Mouse (Mus musculus): Measurements from ENCODE around the gene Ercc4. TPM values are rescaled to one million over a fixed set of nuclear protein-coding genes. Genes with fewer than 3 reads are reported as not detected.

Gene Ercc4
- total RNA-seq, 1 experiment from 2014 or later: 23.0 TPM

DNA sequence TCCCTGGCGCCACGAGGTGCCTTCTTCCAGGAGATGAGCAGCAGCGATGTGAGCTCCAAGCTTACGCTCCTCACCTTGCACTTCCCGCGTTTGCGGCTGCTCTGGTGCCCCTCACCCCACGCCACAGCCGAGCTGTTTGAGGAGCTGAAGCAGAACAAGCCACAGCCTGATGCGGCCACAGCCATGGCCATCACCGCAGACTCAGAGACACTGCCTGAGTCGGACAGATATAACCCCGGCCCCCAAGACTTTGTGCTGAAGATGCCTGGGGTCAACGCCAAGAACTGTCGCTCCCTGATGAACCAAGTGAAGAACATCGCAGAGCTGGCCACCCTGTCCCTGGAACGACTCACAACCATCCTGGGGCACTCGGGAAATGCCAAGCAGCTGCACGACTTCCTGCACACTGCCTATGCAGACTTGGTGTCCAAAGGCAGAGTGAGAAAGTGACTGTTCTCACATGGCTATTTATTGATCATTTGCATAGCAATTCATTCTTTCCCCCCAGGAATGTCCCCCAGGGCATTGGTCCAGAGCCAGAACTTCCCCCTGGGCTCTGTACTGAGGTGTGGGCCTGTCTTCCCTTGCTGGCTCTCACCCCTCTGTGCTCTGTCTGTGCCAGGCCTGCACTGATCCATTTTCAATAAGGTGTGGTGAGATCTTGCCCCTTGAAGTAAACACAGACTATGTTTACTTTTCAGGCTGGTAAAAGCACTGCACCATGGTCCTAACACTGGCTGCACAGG is 38.5 kb downstream of the Ercc4 start:
- DNase-seq: no peak

DNA sequence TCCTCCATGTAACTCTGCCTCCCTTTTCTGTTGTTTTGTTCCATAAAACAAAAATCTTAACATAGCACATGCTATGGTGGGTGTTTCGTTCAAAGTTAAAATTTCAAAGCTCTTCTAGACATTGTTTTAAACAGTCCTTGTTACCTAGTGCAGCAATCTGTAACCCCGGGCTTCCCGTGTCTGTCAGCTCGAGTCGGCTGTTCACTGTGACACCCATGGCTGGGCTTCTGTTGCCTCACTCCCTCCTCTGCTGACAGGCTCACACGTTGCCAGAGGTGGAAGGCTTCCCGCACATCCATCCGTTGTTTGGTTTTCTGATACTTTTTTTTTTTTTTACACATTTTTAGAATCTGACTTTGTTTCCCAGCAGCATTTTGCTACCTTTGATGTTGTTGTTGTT is 40.5 kb downstream of the Ercc4 start:
- DNase-seq: no peak

DNA sequence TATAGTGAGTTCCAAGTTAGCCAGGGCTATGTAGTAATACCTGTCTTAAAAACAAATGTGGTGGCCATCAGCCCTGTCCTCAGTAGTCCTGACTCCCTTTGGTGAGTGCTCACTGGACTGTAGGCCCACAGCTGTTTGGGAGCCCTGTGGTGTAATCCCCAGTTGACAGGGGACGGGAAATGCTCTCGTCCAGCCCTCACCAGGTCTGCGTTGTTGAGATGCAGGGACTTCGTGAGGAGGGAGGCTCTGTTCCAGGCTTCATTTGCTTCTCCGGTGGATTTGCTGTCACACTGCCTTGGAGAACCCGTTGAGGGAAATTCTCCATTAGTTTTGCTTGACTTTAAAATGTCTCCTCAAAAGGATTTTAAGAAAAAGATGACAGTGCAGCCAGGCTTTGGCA is 41.3 kb downstream of the Ercc4 start:
- DNase-seq: no peak

DNA sequence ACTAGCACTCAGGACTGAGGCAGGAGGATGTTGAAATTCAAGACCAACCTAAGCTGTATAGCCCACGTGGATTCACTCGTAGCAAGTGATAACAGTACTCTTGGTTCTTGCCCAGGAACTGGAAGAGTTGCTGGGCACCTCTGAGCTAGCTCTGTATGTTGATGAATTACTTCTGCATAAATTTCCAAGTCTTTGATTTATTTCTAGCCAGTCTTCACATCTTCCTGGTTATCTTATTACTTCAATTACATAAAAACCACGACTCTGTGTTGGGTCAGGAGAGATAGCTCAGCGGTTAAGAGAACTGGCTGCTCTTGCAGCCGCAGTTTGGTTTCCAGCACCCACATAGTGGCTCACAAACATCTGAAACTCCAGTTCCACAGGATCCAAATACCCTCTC is 43.0 kb downstream of the Ercc4 start:
- DNase-seq: no peak

DNA sequence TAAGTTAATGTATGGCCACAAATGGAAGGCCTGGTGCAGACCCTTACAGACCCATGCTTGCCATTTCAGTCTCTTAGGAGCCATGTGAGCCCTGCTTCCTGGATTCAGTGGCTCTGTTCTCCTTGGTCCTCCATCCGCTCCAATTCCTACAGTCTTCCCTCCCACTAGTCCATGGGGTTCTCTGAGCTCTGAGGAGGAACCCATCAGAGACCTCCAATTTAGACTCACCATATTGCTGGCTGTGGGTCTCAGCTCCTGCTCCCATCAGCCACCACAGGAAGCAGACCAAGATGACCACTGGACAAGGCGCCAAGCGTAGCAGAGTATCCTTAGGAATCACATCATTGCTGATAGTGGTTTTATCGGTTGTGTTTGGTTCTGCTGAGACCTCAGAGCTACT is 43.7 kb downstream of the Ercc4 start:
- DNase-seq: no peak

DNA sequence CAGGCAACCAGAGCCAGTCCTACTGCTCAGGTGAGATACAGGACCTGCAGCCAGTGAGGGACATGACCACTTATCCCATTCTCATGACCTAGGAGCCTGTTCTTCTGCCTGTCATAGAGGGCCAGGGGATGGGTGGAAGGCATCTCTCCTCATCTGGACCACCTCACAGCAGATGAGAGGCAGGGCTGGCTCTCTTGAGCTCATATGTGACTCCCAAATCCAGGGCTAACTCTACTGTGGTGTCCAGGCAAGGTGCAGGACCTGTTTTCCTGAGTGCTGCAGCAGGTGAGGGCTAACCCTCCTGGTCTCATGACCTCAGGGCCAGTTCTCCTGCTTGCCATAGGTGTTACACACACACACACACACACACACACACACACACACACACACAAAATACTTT is 44.9 kb downstream of the Ercc4 start:
- DNase-seq: no peak

DNA sequence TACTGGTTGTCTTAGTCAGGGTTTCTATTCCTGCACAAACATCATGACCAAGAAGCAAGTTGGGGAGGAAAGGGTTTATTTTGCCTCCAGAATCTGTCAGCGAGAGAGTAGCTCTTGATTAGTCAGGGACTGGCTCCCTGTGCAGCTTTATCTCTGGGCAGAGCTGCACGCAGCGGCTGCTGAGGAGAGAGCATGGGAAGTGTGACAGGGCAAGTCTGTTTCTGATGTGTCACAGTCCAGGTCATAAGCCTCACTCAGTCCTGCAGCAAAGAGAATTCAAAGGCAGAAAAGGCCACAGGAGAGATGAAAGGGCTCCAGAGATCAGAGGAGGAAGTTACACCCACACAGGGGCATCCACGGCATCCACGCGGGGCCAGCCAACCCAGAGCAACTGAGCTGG is 47.8 kb downstream of the Ercc4 start:
- DNase-seq: peak; percentile 8

DNA sequence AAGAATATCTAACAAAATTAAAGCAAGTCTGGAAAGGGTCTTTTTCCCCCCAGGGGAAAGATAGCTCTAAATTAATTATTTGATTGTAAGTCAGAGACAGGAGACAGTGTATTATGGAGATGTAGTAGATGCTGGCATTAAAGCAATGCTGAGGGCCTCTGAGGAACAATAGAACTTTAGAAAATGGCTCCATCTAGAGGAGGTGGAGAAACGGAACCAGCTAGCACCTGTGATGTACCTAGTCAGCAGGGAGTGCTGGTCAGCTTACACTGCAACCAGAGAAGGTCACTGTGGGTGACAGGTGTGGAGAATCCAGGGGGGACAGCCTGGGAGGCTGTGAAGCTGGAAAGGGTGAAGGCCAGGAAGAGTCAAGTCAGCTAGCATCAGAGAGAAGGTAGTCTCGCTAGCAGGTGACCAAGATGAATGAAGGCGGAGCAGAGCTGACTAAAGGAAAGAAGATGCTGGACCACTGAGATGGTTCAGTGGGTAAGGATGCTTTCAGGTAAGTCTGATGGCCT is 48.7 kb downstream of the Ercc4 start:
- no peak for DNase-seq

DNA sequence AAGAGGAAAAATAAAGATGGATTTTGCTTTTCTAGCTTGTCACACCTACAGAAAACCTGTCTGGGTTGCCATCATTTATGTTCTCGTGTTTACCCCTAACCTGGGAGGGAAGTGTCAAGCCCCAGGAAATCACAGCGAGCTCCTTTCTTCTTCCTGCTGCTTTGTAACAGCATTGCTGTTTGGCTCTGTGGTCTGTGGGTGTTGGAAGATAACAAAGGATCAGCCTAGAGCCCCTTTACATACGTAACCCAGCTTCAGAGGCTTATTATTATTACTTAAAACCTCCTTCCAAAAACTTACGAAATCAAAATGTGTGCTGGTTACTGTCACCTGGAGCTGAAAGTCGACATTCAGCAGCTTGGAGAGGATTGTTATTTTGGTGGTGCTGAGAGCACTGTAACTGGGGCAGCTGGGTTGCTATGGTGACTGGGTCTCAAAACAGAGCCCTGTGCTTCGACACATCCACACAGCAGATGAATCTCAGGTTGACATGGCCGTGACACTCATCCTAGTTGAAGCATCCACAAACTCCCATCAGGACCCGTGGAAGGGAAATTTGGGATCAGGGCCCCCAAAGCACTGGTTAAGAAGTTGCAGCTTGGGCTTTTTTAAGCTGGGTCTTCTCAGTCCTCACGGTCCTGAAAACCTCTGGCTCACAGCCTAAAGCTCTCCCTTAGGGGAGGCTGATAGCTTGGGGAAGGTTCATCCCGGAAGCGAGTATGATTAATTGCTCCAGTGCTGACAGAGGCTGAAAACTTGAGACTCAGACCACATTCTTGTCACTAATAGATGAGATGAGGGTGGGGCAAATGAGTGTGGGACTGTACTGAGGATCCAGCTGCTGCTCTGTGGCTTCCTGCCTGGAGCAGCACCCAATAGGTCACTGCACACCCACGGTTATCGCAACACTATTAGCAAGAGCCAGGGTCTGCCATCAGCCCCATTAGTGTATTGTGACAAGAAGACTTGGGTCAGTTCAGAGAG is 49.7 kb downstream of the Ercc4 start:
- no peak for DNase-seq

DNA sequence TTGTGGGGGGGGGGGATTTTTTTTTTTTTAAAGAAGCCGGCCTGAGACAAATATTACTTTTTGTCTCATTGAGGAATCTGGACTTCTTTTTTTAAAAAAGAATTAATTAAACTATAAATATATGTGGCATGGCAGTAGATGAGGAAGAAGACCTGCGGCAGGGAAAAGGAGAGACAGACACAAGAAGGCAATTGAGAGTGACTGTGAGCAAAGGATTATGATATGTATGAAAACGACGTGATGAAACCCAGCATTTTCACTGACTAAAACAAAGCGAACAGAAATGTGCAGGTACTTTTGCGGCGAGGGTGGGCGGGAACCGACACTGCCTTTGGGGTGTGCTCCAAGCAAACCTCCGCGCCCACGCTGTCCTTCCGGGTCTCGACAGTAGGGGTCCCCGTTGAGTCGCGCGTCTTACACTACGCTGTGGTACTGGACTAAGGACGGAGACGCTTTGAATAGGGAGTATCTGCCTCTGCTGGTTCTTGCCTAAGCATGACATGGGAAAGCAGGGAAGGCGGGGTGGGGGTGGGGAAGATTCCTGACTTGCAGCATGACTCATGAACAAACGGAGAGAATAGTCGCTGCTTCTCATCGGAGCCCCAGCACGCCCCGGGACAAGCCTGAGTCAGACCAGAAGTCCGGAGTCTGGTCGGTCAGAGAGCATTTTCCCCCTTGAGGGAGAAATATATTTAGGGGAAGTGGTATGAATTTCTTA is 50.6 kb downstream of the Ercc4 start:
- DNase-seq: peak; percentile 92

DNA sequence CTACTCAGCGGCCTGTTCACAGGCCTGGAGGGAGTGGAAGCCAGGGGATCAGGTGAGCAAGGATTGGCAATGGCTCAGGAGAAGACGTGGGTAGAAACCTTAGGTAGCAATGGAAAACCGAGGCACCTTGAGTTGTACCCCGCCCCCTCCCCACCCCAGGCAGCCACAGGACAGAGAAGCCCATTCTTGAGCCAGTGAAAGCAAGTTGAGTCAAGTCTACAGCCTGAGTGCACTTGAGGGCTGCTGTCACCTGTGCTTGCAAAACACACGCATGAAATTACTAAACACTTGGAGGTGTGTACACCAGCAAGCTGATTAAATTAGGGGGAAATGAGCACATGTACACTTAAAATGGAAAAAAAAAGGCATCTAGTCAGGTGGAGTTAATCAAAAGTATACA is 52.0 kb downstream of the Ercc4 start:
- DNase-seq: no peak

DNA sequence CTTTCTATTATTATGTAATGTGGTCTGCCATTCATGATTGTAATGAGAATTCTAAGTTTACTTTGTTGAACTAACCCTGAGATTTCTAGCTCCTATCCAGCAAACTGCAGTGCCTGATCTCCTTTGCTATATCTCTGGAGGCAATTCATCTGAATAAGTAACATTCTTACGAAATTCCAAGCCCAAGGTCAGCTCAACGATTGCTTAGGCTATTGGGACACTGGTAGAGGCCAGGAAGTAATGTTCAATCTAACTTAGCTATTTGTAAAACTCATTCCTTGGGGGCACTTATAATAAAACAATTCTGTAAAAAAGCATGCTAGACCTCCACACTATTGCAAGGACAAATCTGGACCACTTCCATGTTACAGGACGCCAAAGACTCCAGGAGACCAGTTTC is 58.2 kb downstream of the Ercc4 start:
- DNase-seq: no peak

DNA sequence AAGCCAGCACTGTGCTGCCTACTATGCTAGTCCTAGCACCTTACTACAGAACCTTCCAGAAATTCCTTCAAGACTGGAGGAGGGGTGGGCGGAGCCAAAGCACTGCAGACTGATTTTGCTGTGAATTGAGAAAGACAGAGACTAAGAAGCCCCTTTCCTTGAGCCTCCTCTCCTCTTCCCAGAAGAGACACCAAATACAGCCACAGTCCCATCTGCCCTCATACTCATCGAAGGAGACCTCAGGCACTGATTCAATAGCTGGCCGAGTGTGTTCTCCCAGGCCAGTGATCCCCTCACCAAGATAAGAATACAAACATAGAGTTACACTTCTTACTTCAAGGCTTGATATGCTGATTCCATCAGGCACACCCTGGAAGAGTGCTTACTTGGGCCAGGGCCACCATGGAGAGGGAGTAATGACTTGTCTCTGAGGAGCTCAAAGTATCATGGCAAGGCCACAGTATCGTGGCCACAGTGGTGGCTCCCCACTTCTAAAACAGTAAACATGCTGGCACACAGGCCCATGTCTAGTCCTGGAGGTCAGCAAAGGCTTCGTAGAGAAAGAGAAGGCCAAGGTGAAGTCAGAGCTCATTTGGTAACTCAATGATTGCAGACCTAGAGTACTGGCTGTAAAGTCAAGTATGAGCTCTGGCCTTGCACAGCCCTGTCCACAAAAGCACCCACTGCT is 63.7 kb downstream of the Ercc4 start:
- no peak for DNase-seq

DNA sequence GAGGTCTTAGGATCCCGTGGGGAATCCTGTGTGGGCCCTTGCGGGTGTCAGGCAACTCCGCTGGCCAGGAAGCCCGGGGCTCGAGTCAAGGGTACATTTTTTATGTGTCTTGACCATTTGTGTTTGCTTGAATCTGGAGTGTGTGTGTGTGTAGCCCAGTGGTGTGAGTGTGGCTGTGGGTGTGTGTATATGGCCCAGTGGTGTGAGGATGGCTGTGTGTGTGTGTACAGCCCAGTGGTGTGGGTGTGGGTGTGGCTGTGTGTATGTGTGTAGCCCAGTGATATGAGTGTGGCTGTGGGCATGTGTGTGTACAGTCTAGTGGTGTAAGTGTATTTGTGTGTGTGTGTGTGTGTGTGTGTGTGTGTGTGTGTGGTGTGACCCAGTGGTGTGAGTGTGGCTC is 73.0 kb downstream of the Ercc4 start:
- DNase-seq: no peak

DNA sequence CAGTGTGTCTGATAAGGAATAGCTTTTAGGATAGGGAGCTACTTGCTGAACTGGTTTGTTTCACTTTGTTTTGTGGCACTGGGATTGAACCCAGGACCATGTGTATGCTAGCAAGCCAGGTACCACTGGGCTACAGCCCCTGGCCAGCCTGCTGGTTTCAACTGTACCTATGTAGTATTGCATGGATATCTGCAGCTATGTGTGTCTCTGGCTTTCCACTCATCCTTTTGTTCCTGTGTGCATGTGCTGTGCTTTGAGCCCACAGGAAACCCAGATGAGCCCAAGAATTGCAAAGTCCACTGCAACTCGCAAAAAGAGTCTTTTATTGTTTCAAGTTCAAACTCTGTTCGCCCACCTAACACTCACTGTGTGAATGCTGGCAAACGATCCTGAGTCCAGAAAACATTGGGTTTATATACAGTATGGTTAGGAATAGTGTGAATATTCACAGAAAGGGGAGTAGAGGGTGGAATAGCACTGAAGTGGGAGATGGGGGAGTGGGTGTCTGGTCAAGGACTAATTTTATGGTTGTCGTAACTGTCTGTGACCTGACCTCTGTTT is 73.8 kb downstream of the Ercc4 start:
- DNase-seq: no peak

DNA sequence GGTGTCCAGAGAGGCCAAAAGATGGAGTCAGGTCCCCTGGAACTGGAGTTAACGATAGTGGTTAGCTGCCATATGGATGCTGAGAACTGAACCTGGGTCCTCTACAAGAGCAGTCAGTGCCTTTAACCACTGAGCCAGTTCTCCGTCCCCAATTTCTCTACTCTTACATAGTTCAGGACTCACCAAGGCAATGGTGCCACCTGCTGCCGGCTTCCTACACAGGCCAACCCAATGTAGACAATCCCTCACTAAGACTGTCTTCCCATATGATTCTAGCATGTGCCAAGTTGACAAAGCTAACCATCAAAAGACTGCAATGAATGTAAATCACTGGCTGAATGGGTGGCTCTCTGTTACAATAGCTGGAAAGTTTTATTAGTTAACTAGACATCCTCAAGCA is 74.9 kb downstream of the Ercc4 start:
- DNase-seq: peak; percentile 18

DNA sequence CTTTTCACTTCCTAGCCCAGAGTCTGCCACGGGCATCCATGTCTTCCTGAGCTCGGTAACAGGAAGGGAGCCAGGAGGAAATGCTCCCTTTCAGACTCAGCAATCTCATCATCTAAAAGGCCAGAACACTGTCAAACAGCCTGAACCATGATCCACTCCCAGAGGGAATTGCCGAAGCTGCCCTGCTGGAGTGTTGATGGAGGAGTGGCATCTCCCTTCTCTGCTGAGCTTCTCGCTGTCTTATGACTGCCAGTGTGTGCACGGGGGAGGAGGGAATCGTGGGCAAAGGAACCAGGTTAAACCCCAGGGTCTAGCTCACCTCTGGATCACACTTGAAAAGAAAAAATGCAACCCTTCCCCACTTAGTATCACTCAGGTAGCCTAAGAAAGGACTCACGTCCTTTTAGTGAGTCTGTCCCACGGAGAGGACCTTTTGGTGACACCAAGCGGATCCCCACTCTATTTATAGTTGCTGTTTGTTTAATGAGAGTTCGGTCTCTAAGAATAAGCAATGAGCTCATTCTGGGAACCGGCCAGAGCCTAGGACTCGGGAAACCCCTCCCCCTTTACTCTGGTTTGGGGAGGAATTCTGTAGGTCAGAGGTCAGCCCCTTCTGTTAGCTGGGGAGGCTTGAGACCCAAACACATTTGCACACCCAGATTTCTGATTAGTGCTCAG is 80.1 kb downstream of the Ercc4 start:
- peak; percentile 6 for DNase-seq

DNA sequence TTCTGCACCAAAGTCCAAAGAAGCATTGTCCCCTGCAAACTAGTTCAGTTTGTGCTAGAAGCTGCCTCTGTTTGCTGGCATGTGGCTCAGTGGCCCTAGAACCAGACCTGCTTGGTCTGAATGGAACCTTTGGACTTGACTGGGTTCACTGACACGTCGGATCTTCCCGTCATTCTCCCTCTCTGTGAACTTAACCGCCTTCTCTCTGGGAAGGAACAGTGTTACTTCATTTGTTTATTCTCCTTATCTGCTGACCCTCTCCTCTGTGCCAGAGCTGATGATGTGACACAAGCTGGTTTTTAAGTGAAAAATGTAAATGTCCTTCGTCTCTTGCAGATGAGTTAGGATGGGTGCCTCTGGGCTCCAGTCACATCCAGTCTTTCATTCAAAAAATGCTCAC is 81.0 kb downstream of the Ercc4 start:
- no peak for DNase-seq

DNA sequence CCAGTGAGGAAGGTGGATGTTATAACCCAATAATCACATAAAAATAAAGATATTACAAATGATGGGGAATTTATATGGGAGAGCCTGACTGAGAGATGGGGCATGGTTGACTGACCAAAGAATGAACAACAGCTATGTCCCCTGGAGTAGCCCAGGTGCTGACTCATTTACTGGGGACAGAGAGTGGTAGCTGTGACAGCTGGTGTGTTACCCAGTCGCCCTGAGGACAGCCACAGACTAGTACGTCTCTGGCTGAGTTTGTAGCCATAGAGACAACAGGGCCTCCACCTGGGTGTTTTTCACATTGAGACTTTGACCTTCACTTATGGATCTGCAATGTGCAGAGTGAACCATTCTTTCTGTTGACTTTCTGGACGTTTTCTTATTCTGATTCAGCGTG is 81.7 kb downstream of the Ercc4 start:
- no peak for DNase-seq

DNA sequence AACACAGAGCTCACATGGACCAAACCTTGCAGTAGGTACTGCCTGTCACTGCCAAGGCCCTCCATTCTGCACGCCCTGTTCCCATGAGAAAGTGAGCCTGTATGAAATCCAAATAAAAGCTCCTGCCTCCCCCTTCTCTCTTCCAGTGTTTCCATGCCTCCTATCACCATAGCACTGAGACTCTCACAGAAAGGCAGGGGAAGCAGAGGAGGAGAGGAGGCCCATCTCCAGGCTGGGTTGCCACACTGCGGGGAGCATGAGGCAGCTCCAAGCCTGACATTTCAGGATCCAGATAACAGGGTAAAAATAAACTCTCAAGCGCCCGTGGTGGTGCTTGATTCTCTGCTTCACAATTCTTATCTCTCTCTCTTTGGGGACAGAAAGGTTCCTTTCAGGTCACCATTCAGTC is 84.2 kb downstream of the Ercc4 start:
- DNase-seq: no peak

DNA sequence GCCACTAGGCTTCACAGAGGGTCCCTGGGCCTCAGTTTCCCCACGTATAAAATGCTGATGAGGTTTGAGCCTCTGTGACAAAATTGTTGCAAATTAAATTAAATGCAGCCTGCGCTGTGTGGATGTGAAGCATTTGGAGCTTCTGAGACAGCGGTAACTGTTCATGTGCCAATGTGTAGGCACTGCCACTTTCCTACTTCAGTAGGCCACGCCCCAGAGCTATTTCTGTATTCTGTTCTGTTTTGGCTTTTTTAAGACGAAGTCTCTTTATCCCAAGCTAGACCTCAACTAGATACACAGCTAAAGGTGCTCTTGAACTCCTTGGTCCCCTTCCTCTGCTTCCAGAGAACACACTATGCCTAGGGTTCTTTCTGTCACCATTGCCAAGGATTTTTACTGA is 85.4 kb downstream of the Ercc4 start:
- no peak for DNase-seq
